Mouse (Mus musculus): Measurements from ENCODE around the gene Stk11. TPM values are rescaled to one million over a fixed set of nuclear protein-coding genes. Genes with fewer than 3 reads are reported as not detected.

Stk11 gene
- polyA plus RNA-seq, 1 experiment from 2014 or later: 15.4 TPM

DNA sequence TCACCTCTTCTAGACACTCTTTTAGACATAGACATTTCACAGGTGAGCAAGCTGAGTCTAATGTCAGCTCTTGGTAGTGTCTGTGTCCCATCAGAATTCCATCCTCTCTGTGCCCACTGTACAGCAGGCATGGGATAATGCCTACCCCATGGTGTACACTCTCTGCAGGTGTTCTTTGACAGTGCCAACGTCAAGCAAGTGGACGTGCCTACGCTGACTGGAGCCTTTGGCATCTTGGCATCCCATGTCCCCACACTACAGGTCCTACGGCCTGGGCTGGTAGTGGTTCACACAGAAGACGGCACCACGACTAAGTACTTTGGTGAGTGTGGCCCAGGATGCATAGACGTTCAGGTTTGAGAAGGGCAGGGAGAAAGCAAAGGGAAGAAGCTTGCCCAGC, 28.1 kb downstream of the Stk11 start:
- WGBS: 90% methylated on average over 7 of the region's 7 CpGs
- H3K4me3 ChIP-seq (ENCODE audit: low read depth, low read length): no peak overlapping the region
- H3K4me2 ChIP-seq (ENCODE audit: low read length): no peak overlapping the region
- H3K36me3 ChIP-seq (ENCODE audit: control insufficient read depth, insufficient read depth, low read length): peaks cover 9% of the 10 kb centered on the region; the same call in 1 of the 2 replicates
- no peak overlapping the region for H3K9ac ChIP-seq (ENCODE audit: low read depth, low read length)
- H3K4me1 ChIP-seq (ENCODE audit: control insufficient read depth, insufficient read depth, low read length): peaks cover 22% of the 10 kb centered on the region
- no peaks in the 10 kb centered on the region for H3K27me3 ChIP-seq (ENCODE audit: control insufficient read depth, insufficient read depth, low read depth, low read length)
- H3K9me3 ChIP-seq (replicated peaks; ENCODE audit: control insufficient read depth, low read length, poor library complexity, severe bottlenecking): no peaks in the 10 kb centered on the region
- ATAC-seq: no peak
- no peak overlapping the region for H3K27ac ChIP-seq (ENCODE audit: low read length)

DNA sequence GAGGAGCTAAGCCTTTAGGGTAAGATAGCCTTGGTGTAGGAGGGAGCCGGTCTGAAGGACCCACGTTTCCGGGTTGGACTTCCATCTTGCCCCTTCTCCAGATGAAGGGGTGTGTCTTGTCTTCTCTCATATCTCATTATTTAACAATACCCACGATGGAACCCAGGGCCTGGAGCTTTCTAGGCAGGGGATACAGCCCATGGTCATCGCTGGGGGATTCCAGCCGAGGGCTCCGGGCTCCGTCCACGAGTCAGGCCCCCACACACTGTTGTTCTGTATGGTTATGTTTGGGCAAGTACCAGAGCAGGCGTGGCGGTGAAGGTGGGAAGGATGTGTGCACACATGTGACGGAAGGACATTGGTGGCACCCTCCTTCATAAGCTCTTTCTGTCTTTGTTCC, 28.6 kb downstream of the Stk11 start:
- H3K27ac ChIP-seq (ENCODE audit: low read length): no peak overlapping the region
- no peaks in the 10 kb centered on the region for H3K27me3 ChIP-seq (ENCODE audit: control insufficient read depth, insufficient read depth, low read depth, low read length)
- no peak overlapping the region for H3K9ac ChIP-seq (ENCODE audit: low read depth, low read length)
- no peak for ATAC-seq
- H3K9me3 ChIP-seq (replicated peaks; ENCODE audit: control insufficient read depth, low read length, poor library complexity, severe bottlenecking): no peaks in the 10 kb centered on the region
- H3K4me3 ChIP-seq (ENCODE audit: low read depth, low read length): no peak overlapping the region
- no peak overlapping the region for H3K4me2 ChIP-seq (ENCODE audit: low read length)
- peaks cover 22% of the 10 kb centered on the region for H3K4me1 ChIP-seq (ENCODE audit: control insufficient read depth, insufficient read depth, low read length)
- 94% methylated on average over 12 of the region's 12 CpGs for WGBS
- peaks cover 9% of the 10 kb centered on the region; the same call in 1 of the 2 replicates for H3K36me3 ChIP-seq (ENCODE audit: control insufficient read depth, insufficient read depth, low read length)

DNA sequence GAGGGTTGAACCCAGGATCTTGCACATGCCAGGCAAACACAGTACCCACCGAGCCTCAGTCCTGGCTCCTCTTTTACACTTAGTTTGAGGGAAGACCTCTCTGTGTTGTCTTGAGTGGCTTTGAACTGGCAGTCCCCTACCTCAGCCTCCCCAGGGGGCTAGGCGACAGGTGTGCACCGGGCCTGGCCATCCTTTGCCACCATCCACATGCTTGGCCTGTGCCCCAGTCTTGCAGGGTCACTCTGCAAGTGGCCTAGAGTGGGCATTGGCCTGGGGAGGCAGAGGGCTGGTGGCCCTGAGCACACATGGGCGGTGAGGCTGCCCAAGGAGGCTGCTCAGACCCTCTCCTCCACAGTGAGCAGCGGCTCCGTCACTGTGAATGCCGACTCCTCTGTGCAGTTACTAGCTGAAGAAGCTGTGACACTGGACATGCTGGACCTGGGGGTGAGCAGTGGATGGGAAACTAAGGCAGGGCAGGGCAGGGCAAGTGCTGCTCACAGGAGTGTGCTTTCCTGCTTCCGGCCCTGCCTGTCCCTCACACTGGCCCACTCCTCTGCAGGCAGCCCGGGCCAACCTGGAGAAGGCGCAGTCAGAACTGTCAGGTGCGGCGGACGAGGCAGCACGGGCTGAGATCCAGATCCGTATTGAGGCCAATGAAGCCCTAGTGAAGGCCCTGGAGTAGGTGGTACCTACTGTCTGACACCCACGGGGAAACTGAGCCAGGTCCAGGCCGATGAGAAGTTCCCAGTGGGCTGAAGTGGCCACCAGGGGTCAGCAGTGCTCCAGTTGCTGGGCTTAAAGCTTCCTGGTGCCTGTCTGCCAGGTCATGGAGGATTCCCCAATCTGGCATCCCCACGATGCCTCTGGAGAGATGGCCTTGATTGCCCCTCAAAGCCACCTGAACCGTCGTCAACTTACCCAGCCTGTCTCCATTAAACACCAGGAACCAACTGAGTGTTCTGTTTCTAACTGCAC, 29.5 kb downstream of the Stk11 start:
- H3K27ac ChIP-seq (ENCODE audit: low read length): no peak overlapping the region
- no peak for ATAC-seq
- no peak overlapping the region for H3K4me3 ChIP-seq (ENCODE audit: low read depth, low read length)
- H3K36me3 ChIP-seq (ENCODE audit: control insufficient read depth, insufficient read depth, low read length): peaks cover 9% of the 10 kb centered on the region; the same call in 1 of the 2 replicates
- peaks cover 22% of the 10 kb centered on the region for H3K4me1 ChIP-seq (ENCODE audit: control insufficient read depth, insufficient read depth, low read length)
- no peaks in the 10 kb centered on the region for H3K27me3 ChIP-seq (ENCODE audit: control insufficient read depth, insufficient read depth, low read depth, low read length)
- H3K4me2 ChIP-seq (ENCODE audit: low read length): no peak overlapping the region
- 67% methylated on average over 20 of the region's 20 CpGs for WGBS
- no peak overlapping the region for H3K9ac ChIP-seq (ENCODE audit: low read depth, low read length)
- H3K9me3 ChIP-seq (replicated peaks; ENCODE audit: control insufficient read depth, low read length, poor library complexity, severe bottlenecking): no peaks in the 10 kb centered on the region

DNA sequence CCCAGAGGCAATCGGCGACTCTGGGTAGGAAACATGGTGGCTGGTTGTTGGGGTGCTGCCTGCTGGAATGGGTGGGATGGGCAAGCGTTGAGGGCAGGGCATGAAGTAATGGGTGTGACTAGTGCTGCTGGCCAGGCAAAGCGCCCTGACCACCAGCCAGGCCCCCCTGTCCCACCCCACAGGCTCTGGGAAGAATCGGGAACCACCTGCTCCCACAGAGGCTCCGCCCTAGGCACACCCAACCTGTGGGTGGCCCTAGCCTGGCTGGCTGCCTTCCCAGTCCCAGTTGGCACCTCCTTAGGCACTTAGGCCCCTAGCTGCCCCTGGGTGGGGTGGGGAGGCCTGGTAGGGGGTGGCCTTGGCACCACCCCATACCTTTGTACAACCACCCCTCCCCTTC, 30.3 kb downstream of the Stk11 start:
- no peak overlapping the region for H3K4me3 ChIP-seq (ENCODE audit: low read depth, low read length)
- H3K9ac ChIP-seq (ENCODE audit: low read depth, low read length): no peak overlapping the region
- H3K4me2 ChIP-seq (ENCODE audit: low read length): no peak overlapping the region
- WGBS: 88% methylated on average over 6 of the region's 6 CpGs
- H3K27me3 ChIP-seq (ENCODE audit: control insufficient read depth, insufficient read depth, low read depth, low read length): no peaks in the 10 kb centered on the region
- H3K36me3 ChIP-seq (ENCODE audit: control insufficient read depth, insufficient read depth, low read length): peaks cover 9% of the 10 kb centered on the region; the same call in 1 of the 2 replicates
- H3K27ac ChIP-seq (ENCODE audit: low read length): no peak overlapping the region
- H3K9me3 ChIP-seq (replicated peaks; ENCODE audit: control insufficient read depth, low read length, poor library complexity, severe bottlenecking): no peaks in the 10 kb centered on the region
- H3K4me1 ChIP-seq (ENCODE audit: control insufficient read depth, insufficient read depth, low read length): peaks cover 20% of the 10 kb centered on the region
- ATAC-seq: no peak

DNA sequence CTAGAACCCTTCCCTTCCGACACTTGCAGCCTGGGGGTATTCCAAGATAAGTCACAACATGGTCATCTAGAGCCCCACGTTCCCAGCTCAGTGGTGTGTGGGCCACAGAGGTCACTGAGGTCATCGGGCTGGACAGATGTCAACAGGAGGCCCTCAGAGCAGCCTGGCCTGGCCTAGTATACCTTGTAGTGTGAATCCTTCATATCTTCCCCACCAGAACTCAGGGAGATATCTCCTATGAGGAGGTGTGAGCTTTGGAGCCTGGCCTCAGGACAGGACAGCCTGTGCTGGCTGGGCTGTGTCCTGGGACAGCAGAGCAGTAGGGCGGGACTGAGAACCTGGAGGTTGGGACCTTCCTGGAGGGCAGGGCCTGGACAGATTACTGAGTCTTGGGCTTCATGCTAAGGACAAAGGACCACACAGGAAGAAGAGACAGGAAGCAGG, 31.0 kb downstream of the Stk11 start:
- H3K27me3 ChIP-seq (ENCODE audit: control insufficient read depth, insufficient read depth, low read depth, low read length): no peaks in the 10 kb centered on the region
- 82% methylated on average over 4 of the region's 4 CpGs for WGBS
- peaks cover 9% of the 10 kb centered on the region; the same call in 1 of the 2 replicates for H3K36me3 ChIP-seq (ENCODE audit: control insufficient read depth, insufficient read depth, low read length)
- no peaks in the 10 kb centered on the region for H3K9me3 ChIP-seq (replicated peaks; ENCODE audit: control insufficient read depth, low read length, poor library complexity, severe bottlenecking)
- peak overlapping the region; percentile 15; the same call in 1 of the 2 replicates for H3K27ac ChIP-seq (ENCODE audit: low read length)
- no peak overlapping the region for H3K4me3 ChIP-seq (ENCODE audit: low read depth, low read length)
- no peak overlapping the region for H3K9ac ChIP-seq (ENCODE audit: low read depth, low read length)
- peaks cover 17% of the 10 kb centered on the region for H3K4me1 ChIP-seq (ENCODE audit: control insufficient read depth, insufficient read depth, low read length)
- no peak for ATAC-seq
- H3K4me2 ChIP-seq (ENCODE audit: low read length): no peak overlapping the region

DNA sequence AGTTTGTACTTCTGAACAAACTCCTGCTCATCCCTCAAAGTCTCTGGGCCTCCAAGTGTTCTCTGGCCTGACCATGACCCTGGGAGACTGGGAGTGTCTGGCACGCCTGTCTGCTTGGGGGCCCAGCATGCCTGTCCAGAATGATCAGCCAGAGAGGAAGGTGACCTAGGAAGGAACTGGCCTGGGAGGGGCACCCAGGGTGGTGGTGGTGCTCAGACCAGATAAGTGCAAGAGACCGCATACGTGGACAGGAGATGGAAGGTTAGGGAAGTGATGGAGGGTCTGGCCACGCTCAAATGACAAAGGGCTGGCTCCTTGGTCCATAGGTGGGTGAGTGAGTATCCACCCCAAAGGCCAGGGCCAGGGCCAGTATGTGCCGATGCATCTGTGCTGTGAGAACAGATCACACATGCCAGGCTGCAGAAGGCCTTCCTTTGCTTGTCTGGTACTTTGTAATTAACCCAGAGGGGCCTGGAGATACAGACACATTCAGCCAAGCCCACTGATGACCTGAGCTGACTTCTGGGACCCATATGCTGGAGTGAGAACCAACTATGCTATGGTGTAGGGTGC, 31.6 kb downstream of the Stk11 start:
- no peak overlapping the region for H3K9ac ChIP-seq (ENCODE audit: low read depth, low read length)
- no peaks in the 10 kb centered on the region for H3K9me3 ChIP-seq (replicated peaks; ENCODE audit: control insufficient read depth, low read length, poor library complexity, severe bottlenecking)
- no peak for ATAC-seq
- H3K36me3 ChIP-seq (ENCODE audit: control insufficient read depth, insufficient read depth, low read length): peaks cover 9% of the 10 kb centered on the region; the same call in 1 of the 2 replicates
- peaks cover 22% of the 10 kb centered on the region for H3K4me1 ChIP-seq (ENCODE audit: control insufficient read depth, insufficient read depth, low read length)
- 82% methylated on average over 5 of the region's 5 CpGs for WGBS
- H3K27ac ChIP-seq (ENCODE audit: low read length): peak overlapping the region; percentile 100
- H3K4me2 ChIP-seq (ENCODE audit: low read length): peak overlapping the region; percentile 74
- H3K4me3 ChIP-seq (ENCODE audit: low read depth, low read length): no peak overlapping the region
- no peaks in the 10 kb centered on the region for H3K27me3 ChIP-seq (ENCODE audit: control insufficient read depth, insufficient read depth, low read depth, low read length)

DNA sequence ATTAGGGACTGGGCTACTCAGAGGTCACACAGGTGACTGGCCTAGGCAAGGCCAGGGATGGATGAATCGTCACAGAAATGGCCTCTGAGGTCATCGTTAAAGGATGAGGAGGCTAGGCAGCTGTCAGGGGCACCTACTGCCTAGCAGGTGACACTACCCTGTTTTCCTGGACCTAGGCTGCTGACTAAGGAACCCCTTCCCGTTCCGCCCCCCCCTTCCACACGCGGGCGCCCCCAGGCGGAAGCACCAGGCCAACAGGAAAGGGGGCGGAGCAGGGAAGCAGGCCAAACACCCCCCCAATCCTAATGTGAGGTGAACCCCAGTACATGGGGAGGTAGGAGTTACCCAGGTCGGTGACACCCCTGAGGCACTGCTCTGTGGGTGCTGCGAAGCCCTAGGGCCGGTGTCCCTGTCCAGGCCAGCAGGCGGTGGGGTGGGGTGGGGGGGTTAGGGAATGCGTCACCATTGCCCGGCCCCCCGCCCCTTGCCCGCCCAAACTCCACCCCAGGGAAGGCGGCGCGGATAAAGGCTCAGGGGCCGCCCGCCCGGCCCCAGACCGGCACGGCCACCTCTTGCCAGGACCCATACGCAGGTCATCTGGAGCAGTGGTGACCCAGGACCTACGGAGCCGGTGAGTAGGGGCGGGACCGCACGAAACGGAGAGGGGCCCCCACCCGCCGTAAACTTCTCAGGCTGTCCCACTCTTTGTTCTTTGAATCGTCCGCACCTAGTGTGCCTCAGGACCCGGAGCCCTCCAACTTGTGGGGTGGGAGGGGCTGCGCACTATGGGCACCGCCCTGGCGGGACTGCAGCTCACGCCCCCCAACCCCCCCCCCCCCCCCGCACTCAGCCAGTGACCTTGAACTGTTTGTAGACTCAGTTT, 32.4 kb downstream of the Stk11 start, which contains the start of gene Midn:
Gene Midn (plus strand): TSS at position 554 of the 883 bp plus-strand sequence.
- peak; percentile 15 for ATAC-seq
- H3K27me3 ChIP-seq (ENCODE audit: control insufficient read depth, insufficient read depth, low read depth, low read length): no peaks in the 10 kb centered on the region
- peak within 1 kb of the TSS; percentile 74 for H3K4me2 ChIP-seq (ENCODE audit: low read length)
- H3K9ac ChIP-seq (ENCODE audit: low read depth, low read length): peak within 1 kb of the TSS; percentile 97
- peak within 1 kb of the TSS; percentile 100 for H3K27ac ChIP-seq (ENCODE audit: low read length)
- H3K9me3 ChIP-seq (replicated peaks; ENCODE audit: control insufficient read depth, low read length, poor library complexity, severe bottlenecking): no peaks in the 10 kb centered on the region
- 1% methylated on average over 40 of the region's 42 CpGs for whole genome bisulfite sequencing
- peaks cover 12% of the 10 kb centered on the region for H3K36me3 ChIP-seq (ENCODE audit: control insufficient read depth, insufficient read depth, low read length)
- peak within 1 kb of the TSS; percentile 93 for H3K4me3 ChIP-seq (ENCODE audit: low read depth, low read length)
- peaks cover 25% of the 10 kb centered on the region for H3K4me1 ChIP-seq (ENCODE audit: control insufficient read depth, insufficient read depth, low read length)

DNA sequence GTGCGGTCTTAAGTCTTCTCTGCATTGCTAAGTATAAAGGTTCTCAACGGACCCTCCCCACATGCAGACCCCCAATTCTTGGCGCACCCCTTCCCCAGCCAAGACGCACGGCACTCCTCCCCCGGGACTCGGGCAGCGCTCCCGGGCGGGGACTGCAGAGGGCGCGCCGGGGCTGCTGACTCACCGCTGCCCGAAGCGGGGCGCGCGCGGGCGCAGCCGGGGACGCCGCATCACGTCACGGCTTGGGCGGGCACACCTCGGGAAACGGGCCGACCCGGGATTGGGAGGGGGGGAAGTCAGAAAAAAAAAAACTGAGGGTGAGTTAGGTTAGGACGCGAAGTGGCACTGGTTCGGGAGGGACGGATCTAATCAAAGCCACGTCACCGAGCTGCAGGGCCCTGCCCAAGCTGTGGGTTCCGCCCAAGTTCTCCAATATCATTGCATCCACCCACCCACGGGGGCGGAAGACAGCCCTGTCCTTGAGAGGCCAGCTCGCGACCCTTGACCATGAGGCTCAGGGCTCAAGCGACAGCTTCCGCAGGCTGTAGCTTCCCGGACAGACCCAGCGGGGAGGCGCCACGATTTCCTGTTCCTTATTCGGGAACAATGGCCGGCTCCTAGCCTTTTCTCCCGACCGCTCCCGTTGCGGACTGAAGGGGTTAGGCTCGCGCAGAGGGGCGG, 33.1 kb downstream of the Stk11 start:
- Histone ChIP-seq H3K9me3 (replicated peaks; ENCODE audit: control insufficient read depth, low read length, poor library complexity, severe bottlenecking) (no peaks in the 10 kb centered on the region), H3K36me3 (ENCODE audit: control insufficient read depth, insufficient read depth, low read length) (peaks cover 18% of the 10 kb centered on the region)
- under 1% methylated on average over 56 of the region's 57 CpGs for WGBS

More for the DNA sequence above, 33.1 kb downstream of the Stk11 start:
- peak overlapping the region; percentile 74 for H3K4me2 ChIP-seq (ENCODE audit: low read length)
- H3K9ac ChIP-seq (ENCODE audit: low read depth, low read length): peak overlapping the region; percentile 97
- H3K27me3 ChIP-seq (ENCODE audit: control insufficient read depth, insufficient read depth, low read depth, low read length): no peaks in the 10 kb centered on the region
- peak; percentile 49 for ATAC-seq
- peak overlapping the region; percentile 93 for H3K4me3 ChIP-seq (ENCODE audit: low read depth, low read length)
- H3K4me1 ChIP-seq (ENCODE audit: control insufficient read depth, insufficient read depth, low read length): peaks cover 26% of the 10 kb centered on the region
- peak overlapping the region; percentile 100 for H3K27ac ChIP-seq (ENCODE audit: low read length)
